Mouse (Mus musculus) lung, postnatal 14 days (tissue): Measurements from ENCODE around the gene 4930432K21Rik.

Source experiments
- DNase-seq: peaks from one replicate; pipeline ENCODE4 v3.0.0; 2021

4930432K21Rik gene

DNA sequence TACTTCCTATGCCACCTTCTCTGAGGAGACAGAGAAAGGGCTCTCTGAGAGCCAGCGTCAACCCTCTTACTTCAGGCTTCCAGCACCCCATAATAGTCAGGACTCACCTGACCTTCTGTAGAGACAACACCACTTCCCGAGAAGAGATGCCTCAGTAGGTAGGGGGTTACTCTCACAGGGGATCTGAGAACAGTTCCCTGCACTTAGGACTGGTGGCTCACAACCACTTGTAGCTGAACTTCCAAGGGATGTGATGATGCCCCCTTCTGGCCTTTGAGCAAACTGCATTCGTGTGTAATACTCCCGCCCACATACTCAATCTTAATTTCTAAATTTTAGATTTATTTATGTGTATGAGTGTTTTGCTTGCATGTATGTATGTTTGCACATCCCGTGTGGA lies 45.7 kb downstream of the 4930432K21Rik start:
- no peak for DNase-seq

DNA sequence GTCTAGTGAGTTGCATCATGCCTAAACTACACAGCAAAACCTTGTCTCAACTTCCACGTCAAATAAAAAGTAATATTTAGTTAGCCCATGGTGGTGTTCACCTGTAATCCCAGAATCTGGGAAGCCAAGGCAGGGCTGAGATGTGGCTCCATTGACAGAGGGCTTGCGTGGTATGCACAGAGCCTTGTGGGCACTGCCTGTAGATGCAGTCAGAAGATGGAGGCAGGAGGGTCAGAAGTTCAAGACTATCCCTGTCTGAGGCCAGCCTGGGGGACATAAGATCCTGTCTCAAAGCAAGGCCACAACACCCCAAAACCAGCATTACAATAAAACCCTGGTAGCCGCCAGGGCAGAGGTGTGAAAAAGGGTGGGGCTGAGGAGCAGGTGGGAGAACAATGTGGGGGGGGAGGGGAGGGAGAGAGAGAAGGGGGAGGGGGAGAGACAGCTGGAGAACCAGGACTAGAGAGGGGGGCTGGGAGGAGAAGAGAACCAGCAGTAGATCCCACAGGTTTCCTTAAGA lies 46.5 kb downstream of the 4930432K21Rik start:
- no peak for DNase-seq

- peak; percentile 93 for DNase-seq
Observed at GRCm38 (mm10) chr8:84197141-84197921, 49.5 kb downstream of the 4930432K21Rik start.

GRCm38 (mm10) chr8:84197922-84198774 lies 50.3 kb downstream of the 4930432K21Rik start:
- DNase-seq: peak; percentile 95

GRCm38 (mm10) chr8:84198871-84199270 lies 51.0 kb downstream of the 4930432K21Rik start:
- no peak for DNase-seq

DNA sequence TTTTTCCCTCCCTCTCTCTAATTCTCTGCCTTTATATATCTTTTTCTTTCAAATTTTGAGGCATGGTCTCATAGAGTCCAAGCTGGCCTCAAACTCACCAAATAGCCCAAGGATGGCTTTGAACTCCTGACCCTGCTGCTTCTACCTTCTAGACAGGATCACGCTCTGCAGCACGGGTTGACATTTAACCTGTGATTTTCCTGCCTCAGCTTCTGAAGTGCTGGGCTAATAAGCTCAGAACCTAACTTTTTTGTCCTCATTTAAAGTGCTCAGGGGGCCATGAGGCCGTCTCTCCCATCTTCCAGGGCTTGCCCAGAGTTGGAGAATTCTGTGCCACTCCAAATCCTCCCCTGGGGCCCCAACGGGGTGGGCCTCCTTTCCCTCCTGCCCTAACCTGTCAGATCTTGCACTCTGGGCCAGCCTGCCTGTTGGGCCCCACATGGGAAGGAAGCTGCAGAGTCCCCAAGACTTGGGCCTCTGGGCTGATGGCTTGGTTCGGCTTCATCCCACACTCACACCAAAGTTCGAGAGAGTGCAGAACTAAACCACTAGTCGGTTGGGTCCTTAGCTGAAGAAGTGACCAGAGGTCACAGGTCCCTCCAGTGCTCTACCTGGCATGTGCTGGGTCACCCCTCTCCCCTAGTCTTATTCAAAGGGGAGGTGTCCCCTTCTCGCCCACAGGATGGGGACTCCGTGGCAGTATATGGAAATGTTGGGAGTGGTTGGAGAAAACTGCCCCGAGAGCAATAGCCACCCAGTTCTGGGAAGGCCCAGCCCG lies 51.7 kb downstream of the 4930432K21Rik start:
- DNase-seq: no peak

- DNase-seq: no peak
Observed at GRCm38 (mm10) chr8:84200126-84200555, 52.3 kb downstream of the 4930432K21Rik start.

DNA sequence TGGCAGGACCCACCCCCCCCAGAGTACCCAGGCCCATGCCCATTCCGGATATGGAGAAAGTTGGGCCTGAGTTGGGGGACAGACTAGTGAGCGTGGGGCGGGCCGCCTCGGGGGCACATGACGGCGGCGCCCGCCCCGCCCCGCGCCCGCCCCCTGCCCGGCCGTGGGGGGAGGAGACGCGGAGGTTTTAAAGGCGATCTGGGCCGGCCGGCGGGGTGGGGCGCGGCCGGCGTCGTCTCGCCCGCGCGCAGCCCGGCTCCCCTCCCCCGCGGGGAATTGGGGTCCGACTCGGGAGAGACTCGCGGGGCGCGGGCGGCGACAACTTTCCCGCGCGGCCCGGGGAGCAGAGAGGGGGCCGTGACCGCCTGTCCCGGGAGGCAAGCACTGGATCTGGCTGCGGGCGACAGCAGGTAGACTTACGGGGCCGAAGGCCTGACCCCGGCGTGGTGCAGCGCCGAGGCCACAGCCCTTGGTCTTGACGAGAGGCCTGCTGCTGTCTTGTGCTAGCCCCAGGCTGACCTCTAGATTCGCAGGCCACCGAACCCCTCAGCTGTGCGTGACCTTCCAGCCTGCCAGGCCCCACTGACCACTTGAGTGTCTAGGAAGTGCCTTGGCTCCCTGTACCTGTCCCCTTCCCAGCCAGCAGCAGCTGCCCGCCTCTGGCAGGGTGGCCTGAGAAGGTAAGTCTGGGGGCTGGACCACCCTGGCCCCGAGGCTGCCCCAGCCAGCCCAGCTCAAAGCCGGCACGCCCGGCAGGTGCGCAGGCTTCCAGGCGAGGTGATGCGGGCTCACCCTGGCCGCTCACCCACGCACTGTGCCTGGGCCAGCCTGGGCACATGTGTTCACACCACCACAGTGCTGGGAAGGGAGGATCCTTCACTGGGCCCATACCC lies 53.1 kb downstream of the 4930432K21Rik start:
- DNase-seq: peak; percentile 89

- peak; percentile 78 for DNase-seq
Observed at GRCm38 (mm10) chr8:84201545-84202245, 53.9 kb downstream of the 4930432K21Rik start.

DNA sequence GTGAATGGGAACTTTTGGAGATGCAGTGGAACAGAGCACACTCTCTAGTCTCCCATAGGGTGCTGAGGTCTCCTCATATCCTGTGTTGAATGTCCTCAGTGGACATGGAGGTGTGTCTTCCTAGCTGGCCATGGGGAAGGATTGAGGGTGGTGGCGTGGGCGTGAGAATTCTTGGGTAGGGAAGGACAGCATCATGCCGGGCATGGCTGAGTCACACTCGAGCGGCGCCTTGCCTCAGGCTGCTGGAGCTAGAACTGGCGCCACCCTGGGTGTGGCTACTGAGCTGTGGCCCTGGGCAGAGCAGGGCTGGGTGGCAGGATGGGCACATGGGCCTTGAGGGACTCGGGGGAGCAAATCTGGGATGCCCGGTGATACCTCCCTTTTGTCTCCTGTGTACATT lies 54.6 kb downstream of the 4930432K21Rik start:
- peak; percentile 76 for DNase-seq

DNA sequence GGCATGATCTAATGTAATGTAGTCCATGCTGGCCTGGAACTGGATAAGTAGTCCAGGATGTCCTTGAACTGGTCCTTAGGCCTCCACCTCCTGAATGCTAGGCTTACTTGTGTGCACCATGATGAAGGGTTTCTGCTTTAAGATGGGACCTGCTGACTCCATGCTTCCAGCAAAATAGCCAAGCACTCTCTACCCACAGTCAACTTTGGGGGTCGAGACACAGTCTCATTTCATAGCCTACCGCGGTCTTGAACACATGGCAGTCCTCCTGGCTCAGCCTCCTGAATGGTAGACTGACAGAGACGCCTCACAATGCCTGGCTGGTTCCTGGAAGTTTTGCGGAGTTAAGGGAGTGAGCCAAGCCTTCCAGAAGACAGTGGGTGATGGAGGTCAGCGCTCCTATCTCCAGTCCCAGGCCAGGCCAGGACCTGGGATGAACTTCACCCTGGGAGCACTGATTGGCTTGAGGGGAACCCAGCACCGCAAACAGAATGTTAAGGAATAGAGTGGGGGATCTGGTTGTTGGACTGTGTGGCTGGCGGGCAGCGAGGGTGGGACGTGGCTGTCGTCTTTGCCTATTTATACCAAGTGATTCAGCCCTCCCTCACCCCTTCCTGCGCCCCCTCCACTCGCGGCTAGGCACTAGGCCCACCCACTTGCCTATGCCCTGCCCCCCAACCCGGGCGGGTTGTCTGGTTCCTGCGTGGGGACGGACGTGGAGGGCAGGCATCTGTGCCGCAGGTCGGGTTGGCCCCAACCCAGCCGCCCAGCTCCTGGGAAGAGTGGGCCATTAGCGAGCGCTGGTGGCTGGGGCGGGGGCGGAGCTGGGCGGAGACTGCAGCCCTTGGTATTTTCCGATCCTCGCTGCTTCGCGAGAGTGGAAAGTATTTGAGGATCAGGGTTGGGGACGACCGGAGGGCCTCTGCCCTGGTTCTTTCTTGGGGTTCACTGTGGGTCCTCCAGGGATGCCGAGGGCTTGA lies 55.4 kb downstream of the 4930432K21Rik start:
- DNase-seq: peak; percentile 88

DNA sequence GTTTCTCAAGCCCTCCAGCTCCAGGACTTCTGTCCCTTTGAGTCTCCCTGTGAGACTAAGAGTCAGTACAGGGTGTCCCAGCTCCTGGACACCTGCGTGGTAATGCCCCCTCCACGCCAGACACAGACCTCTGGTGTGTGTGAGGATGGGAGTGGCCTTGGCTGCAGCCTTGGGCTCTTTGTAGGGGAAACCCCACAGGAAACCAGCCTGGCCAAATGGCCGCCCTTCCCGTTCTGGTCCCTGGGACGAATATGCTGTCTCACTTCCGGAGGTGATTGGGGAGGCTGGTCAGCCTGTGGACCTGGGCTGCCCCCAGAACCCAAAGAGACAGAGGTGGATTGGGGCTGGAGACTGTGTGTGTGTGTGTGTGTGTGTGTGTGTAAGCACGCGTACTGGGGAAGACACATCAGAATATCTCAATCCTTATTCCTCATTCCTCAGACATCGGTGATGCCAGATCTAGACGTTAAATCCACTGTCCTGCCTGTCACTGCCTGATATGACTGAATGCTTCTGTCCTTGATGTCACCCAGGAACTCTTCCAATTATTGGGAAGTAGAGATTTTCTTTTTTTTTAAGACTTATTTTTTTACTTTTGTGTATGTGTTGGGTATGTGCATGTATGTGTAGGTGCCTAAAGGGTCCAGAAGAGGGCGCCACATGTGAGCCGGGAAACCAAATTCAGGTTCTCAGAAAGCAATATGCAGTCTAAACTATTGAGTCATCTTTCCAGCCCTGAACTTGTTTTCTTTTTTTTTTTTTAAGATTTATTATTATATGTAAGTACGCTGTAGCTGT lies 56.3 kb downstream of the 4930432K21Rik start:
- DNase-seq: peak; percentile 76

- DNase-seq: no peak
Observed at GRCm38 (mm10) chr8:84205073-84205472, 57.2 kb downstream of the 4930432K21Rik start.

GRCm38 (mm10) chr8:84206666-84207065 lies 58.8 kb downstream of the 4930432K21Rik start:
- no peak for DNase-seq

DNA sequence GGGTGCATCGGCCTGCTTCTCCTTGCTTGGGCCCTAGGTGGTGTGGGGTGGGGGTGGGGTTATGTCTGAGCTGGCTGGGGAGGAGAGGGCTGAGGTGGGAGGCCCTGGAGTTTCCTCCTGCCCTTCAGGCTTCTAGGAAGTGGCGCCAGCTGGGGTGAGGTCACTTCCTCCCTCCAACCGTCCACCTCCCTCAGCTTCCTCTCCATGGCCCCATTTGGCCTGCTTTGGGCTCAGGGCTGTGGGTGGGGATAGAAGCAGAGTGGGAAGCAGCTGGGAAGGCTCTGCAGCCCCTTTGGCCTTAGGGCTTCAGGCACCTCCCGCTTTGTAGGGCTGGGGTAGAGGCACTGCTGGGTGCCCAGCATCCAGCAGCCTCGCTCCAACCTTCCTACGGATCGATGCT lies 60.0 kb downstream of the 4930432K21Rik start:
- peak; percentile 73 for DNase-seq

- DNase-seq: no peak
Observed at GRCm38 (mm10) chr8:84208381-84209380, 60.9 kb downstream of the 4930432K21Rik start.

DNA sequence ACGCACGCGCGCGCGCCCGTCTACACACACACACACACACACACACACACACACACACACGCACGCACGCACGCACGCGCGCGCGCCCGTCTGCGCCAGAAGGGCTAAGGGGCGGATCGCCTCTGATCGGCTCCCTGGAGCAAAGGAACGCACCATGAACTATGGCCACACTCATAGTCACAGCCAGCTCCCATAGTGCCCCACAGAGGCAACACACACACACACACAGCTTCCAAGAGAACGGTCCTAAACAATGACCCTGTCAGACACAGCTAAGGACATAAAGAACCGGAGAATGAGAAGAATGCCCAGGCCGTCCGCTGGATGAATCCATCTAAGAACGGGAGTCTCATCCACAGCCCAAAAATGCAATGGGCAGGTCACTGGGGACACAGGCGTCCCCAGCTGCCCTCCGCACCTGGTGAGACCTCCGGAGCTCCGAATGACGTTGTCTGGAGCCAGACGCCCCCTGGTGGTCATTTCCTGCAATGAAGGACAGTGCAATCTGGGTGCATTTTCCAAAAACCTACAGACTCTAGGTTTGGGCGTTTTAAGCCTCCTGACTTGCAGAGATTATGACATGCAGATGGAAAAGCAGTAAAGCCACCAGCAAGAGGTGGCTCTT lies 62.5 kb downstream of the 4930432K21Rik start:
- DNase-seq: peak; percentile 89
